Mouse (Mus musculus): Measurements from ENCODE around the gene Scamp1. TPM values are rescaled to one million over a fixed set of nuclear protein-coding genes. Genes with fewer than 3 reads are reported as not detected.
"Not testable (repeated sequence)": the region's sequence is repeated elsewhere in the genome, so short reads cannot be mapped to it uniquely, and the experiment has no call there.

Scamp1 gene
- 100 to 1,000 TPM; 163 to 188 (median 179) TPM for total RNA-seq (2022)

DNA sequence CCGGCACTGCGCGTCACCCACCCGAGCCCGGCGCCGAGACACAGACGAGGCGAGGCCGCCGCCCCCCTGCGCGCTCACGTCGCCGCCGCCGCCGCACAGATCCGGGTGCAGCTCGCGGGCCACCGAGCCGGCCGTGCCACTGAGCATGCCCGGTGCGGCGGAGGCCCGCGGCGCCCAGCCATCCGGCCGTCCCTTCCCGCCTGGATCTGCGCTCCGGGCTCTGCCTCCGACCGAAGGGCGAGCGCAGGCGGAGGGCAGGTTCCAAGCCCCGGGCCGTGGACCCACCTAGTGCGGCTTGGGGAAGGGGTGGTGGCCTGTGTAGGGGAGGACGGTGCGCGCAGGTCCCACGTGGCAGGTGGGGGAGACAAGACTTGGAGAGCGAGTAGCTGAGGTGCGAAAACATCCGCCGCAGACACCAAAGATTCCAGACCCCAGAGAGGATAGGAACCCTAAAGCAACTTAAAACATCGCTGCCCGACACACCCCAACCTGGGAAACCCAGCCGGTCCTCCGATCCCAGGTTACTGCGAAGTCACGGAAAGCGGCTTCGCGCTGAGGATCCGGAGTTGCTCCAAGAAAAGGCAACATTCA lies at the start of gene Scamp1:
Gene Scamp1, minus strand, starts transcription at position 577 of the 591 bp plus-strand sequence.
- DNase-seq (ENCODE audit: low spot score in 2 of 2), result peak; percentile 79 to 85

DNA sequence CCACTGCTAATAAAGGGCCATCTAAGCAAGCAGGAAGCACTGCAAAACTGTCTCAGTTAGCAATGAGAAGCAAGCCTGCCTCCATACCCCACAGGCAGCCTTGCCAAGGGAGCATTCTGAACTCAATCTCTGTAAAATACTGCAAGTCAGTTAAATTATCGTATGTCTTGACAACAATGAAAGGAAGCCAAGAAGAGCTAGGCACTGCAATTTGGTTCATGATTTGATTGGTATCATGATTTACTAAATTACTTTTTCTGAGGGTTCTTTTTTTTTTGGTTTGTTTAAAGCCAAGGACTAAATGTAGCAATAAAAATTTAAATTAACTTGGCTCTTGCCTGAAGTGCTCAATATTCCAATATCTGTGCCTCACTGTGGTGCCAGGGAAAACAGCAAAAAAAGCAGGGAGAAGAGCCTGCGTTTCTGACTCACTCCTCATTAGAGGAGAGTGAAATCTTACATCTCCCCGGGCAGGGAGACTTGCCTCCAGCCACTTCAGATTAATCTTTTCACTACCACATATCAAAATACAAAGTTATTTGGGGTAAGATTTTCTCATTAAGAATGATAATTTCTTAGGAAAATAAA lies 44.8 kb upstream of the Scamp1 start:
- DNase-seq (ENCODE audit: low spot score in 2 of 2), result no peak

DNA sequence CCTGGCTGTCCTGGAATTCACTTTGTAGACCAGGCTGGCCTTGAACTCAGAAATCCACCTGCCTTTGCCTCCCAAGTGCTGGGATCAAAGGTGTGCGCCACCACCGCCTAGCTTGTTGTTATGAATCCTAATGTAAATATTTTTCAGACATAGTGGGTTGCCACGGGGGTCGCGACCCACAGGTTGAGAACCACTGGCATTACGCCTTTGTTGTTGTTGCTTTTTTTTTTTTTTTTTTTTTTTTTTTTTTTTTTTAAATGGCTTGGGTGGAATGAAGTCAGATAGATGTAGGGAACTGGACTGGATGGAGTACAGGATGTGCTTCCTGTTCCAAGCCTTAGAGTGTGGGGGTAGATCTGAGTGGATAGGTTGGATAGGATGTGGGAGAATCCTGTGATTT lies 43.3 kb upstream of the Scamp1 start:
- DNase-seq (ENCODE audit: low spot score in 2 of 2), result not testable (repeated sequence)

DNA sequence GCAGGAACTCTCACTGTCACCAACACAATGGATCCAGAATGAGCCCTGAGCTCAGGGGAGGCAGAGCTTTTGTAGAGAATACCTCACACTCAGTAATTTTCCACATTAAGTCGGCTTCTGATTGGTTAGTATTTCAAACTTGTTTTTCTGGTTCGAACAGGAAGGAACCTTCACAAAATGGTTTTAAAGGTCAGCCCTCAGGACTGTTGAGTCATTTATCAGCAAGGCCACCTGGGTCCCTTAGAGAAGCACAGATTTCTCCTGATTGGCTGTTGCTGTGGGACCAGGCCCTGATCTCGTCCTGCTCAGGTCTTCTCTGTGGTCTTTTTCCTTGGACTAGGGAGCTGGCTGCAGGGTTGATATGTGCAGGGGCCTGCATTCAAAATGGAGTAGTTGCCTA lies 42.4 kb upstream of the Scamp1 start:
- no peak for DNase-seq (ENCODE audit: low spot score in 2 of 2)

DNA sequence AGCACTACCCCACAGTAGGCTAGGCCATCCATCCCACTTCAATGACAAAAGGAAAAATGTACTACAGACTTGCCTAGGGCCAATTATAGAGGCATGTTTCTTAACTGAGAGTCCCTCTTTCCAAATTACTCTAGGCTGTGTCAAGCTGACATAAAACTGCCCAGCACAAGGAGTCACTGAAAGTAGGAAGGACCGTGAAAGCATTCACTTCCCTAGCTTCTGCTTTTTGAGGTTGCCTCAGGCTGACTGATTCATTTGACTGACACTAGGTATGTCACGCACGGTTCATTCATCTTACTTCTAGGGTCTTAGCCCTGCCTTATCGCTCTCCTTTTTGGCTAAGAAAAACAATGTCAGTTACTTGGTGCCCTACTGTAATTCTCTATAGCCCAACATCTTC lies 36.8 kb upstream of the Scamp1 start:
- DNase-seq (ENCODE audit: low spot score in 2 of 2), result no peak

DNA sequence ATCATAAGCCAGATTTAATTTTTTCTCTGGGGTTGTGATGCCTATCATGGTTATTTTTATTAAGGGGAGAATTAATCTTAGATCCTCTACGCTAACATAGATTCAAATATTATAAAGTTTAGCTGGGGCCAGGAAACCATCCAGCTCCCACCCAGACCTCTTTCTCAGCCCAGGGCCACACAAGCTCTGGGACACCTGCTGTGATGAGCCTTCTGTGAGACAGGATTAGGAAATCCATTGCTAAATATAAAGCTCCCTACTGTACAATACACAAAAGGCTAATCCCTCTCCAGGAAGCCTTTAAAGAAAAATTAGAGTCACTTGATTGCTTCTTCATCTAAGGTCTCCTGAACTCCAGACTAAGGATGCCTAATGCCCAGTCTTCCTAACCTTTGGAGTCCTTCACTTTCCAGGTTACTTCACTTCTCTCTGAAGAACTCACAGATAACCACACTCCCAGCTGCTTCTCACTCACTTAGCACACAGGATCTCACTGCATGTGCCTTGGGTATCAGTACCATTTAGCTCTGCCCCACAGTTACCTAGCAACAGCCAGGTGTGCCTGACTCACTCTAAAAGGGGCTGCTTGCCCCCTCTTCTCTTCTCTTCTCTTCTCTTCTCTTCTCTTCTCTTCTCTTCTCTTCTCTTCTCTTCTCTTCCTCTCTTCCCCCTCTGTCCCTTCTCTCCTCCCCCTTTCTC lies 35.6 kb upstream of the Scamp1 start:
- DNase-seq (ENCODE audit: low spot score in 2 of 2), result no peak

DNA sequence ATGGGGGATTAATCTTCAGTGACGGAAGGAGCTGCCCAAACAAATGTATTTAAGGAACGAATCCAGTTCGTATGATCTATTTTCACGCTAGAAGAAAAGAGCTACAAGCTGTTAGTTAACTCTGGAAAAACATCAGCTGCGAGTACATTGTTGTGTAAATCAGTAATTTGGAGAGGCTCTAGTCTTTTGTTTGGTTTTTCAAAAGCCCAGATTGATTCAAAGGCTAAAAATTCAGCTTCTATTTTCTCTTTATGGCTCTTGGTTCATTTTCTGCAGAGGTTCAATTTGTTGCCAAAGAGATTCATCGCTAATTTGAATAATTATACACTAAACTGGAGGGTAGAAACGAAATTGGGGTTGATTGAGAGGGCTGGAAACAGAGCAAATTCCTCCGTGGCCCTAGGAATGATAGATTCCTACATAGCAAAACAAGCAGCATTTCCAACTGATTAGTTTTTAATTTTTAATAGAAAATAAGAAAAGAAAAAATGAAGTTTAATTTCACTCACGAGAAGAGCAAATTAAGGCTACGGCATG lies 31.4 kb upstream of the Scamp1 start:
- DNase-seq (ENCODE audit: low spot score in 2 of 2), result no peak

DNA sequence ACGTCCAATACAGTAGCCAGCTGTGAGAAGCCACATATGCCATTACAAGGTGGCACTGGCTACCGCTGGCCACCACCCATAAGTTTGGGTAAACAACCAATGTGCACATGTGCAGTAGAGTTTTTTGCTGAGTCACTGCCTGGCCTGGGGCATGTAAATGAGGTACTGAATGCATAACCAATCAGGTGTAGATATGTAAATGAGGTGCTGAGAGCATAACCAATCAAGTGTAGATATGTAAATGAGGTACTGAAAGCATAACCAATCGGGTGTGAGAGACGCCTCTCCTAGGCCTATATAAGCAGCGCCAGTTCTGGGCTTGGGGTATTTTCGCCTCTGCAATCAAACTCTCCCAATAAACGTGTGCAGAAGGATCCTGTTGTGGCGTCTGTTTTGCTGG lies 27.2 kb upstream of the Scamp1 start:
- not testable (repeated sequence) for DNase-seq (ENCODE audit: low spot score in 2 of 2)

DNA sequence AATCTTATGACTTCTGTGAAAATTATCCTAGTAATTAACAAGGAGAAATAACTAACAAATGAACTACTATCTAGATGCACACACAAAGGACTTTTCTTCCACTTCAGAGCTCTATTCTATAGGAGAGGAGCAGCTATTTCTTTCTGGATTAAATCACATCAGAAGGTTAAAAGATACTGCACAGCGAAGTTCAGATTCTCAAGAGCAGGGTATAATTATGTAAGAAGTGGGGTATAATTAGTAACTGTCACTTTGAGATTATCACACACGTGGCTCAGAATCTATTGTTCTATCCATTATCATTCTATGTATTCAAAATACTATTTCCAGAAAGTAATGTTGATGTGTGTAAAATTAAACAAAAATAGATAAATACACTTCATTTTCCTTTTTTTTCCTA lies 22.6 kb upstream of the Scamp1 start:
- no peak for DNase-seq (ENCODE audit: low spot score in 2 of 2)

DNA sequence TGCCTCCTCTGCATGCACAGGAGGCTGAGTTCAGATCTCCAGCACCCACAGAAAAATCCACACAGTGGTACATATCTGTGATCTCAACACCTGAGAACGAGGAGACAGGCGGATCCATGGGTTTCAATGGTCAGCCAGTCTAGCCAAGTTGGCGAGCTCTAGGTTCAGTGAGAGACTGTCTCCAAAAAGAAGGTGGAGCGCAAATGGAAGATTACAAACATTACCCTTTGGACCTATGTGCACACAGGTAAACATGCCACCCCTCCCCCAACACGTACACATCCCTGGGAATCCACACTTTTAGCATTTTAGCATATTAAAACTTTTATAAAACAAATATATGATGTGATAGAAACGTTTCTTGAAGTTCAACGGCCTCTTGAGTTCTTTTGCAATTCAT lies 21.9 kb upstream of the Scamp1 start:
- DNase-seq (ENCODE audit: low spot score in 2 of 2), result no peak

DNA sequence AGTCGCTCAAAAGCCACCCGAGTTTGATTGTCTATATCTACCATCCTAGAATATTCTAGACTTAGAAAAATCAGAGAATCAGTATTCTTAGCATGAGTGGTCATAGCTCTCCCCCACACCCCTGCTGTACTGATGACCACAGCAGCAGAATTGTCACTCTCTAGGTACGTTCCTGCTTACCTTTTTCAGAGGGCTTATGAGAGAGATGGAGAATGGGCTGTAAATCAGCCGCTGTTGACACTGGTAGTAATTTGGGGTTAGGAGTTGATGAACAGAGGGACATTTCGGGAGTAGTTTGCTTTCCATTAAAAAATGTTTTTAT lies 21.3 kb upstream of the Scamp1 start:
- DNase-seq (ENCODE audit: low spot score in 2 of 2), result no peak

DNA sequence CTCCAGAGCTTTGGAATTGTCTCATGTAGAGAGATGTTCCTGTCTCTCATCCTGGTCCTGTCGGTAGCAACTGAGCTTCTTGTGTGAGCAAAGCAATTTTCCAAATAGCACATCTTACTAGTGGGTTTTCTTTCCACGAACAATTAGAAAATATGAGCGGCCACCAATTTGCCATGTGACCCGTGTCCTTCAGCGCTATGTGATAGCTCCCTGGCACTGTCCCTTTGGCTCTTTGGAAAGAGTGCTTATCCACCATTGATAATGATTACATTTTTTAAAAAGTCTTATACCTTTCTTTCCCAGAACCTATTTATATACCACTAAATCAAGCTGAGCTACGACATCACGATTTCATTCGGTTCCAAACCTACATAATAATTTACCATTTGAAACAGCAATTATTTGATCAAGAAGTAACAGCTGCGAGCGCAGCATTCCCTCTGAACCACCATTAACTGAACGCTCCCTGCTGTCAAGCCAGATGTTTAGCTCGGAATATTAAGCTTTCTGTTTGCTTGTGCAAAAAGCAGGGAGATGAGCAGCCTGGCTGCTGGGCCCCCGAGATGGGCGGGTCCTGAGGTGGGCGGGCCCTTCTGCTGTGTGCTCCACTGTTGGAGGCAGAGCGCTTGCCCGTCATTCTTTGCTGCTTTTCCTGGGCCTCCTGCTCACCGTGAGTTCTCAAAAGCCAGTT lies 20.8 kb upstream of the Scamp1 start:
- peak; percentile 34 to 36 for DNase-seq (ENCODE audit: low spot score in 2 of 2)

DNA sequence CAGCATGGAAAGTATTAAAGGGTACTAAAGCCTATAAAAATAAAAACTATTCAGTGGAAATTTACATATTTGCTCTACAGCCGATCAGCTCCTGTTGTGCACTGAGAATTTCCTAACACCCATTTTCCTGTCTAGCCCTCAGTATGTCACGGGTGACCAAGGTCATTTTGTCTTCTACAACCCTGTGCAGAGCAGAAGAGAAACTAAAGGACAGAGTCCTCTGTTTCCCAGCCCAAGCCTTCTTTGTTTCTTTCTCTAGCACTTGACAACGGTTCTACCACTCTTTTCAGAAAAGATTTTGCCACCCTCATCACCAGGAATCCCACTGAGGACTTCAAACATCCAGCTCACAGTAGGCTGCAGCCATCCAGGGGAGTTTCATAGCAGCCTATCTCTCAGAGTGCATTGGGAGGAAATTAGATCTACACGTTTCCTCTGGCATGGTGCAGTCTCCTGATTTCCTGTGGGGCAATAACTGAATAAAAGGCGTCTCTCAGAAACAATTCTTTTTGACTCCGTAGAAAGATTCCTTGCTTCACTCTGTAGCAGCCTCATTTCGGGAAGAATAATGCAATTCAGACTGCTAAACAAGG lies 15.4 kb upstream of the Scamp1 start:
- no peak for DNase-seq (ENCODE audit: low spot score in 2 of 2)

DNA sequence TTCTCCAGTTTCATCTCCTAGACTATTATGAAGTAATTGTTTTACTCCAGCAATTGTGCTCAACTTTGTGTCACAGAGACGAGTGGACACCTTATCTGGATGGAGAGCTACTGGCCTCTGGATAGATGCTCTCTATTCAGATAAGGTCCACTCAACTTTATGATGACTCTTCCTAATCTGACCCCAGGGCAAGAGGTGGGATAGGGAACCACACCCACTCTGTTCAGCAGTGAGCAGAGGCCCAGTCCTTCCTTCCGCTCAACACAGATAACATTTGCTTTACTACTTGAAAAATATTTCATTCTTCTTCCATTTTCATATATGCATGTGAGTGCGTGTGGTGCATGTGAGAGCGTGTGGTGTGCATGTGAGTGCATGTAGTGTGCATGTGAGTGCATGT lies 14.6 kb upstream of the Scamp1 start:
- no peak for DNase-seq (ENCODE audit: low spot score in 2 of 2)

DNA sequence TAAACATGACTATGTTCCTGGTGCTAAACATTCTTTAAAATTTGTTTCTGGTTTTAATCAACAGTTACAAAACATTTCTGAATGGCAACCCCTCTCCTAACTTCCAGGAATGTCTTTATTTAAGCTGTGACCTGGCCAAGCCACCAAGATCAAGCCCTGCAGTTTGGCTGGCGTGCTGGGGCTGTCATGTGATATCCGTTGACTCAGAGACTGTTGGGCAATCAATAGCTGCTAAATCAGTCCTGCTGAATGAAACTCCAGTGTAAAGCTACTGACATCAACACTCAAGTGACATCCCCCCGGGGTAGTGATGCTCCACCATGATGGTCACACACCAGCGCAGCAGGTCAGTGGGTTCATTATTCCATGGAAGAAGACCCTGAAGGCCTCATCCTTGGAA lies 12.7 kb upstream of the Scamp1 start:
- DNase-seq (ENCODE audit: low spot score in 2 of 2), result no peak

DNA sequence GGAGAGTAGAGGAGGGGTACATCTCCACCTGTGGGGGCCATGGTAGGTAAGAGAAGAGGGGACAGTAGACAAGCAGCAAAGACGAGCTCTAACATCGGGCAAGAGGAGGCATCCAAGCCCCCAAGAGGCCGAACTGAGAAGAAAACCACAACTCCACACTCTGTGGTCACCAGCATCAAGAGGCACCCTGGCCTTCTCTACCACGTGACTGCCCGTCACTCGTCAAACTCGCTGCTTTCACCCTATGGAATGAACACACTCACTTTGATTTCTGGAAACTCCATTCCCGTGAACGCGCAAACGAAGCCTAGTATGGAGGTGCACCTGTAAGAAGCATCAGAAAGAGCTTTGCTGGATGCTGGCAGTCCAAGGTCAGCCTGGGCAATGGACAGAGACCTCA lies 10.7 kb upstream of the Scamp1 start:
- no peak for DNase-seq (ENCODE audit: low spot score in 2 of 2)

DNA sequence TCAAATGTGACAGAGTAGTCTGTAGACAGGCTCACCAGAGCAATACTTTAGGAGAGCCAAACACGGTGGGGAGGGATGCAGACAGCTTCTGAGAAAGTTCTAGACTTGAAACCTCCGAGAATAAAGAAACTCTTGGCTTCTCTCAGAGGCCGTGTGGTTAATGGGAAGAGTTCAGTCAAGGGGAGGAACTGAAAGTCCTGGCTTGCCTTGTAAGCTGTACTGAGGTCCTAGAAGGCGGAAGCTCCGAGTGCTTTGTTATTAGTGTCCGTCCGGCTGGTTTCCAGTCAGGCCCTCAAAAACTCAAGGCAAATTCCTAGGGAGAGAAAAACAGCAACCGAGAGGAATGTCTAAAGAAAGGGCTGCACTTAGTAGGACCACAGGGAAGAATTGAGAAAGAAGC lies 10.3 kb upstream of the Scamp1 start:
- no peak for DNase-seq (ENCODE audit: low spot score in 2 of 2)

DNA sequence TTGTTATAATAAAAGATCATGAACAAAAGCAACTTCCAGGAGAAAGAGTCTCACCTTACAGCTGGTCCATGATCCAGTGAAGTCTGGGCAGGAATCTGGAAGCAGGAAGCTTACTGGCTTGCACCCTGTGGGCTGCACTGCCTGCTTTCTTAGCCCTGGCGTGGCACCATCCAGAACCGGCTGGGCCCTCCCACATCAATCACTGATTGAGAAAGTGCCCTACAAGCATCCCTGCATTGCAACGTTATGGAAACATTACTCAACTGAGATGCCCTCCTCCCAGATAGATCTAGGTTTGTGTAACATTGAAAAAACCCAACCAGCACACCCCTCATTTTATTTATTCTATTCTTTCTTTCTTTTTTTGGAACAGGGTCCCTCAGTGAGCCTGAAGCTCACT lies 9.2 kb upstream of the Scamp1 start:
- no peak for DNase-seq (ENCODE audit: low spot score in 2 of 2)

DNA sequence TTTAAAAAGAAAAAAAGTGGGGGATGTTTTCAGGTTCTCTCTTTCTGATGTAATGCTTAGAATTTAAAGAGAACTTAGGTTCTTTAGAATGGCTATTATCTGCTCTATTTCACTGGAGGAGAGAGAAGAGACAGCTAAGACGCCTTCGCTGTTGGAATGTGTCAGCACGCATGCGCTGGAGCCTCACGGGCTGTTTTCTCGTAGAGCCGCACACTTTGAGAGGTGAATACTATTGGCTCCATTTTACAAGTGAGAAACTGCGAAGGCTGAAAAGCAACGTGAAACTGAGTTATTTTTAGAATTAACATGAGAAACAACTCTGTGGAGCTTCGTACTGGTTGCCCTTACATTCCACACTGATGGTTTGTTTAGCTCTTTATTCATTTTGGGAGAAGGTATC lies 8.3 kb upstream of the Scamp1 start:
- DNase-seq (ENCODE audit: low spot score in 2 of 2), result no peak

DNA sequence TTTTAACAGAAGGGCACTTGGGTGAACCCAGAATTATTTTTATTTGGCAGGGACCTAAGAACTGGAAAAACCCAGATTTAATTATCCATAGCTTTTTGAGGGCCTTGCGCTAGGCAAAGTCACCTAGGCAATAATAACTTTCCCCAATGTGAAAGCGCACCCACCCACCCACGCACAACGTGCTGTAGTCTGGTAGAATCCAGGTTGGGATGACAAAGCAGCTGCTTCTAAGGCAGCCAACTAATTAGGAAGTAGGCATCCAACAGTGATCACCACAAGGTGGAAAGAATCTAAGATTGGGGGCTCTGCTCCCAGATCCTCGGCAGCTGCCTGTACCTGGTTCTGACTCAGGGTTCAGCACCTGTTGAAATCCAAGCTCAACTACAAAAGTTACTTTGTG lies 538 bp upstream of the Scamp1 start:
- peak; percentile 41 to 46 for DNase-seq (ENCODE audit: low spot score in 2 of 2)

DNA sequence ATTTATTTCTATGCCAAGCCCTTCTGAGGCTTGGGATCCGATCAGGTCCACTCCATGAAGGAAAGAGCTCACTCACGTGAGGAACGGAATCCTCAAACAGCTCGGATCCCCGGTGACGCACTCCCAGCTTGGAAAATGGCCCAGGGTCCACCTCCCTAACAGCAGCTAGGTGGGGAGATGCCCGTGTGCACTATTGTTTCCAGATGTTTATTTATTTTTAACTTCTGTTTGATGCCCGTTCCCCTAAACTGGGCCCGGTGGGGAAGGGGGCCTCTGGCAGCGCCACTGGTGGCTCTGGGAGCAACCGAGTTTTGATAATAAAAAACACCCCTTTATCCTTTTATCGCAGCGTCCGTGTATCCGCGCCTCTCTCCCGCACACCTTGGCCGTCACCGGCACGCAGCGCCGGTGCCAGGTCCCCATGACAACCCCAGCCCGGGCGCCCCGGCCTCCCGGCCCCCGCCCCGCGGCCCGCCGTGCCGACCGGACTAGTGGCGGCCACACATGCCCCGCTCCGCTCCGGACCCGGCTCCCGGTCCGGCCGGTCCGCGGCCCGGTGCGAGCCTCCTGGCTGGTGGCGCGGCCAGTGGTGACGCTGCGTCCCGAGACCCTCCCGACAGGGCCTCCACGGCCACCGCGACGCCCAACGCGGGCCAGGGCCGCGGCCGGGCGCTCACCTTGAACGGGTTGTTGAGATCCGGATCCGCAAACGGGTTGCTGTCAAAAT lies 951 bp downstream of the Scamp1 start:
- DNase-seq (ENCODE audit: low spot score in 2 of 2), result peak in 1 of 2 experiments; percentile 29

Measured in layer of hippocampus, adult 8-10 months (tissue).